Mouse (Mus musculus) right cerebral cortex, postnatal 14 days (tissue): Measurements from ENCODE around the gene Pus3.
"Not testable (repeated sequence)": the region's sequence is repeated elsewhere in the genome, so short reads cannot be mapped to it uniquely, and the experiment has no call there.

Experiments
- DNase-seq: peaks from one replicate; pipeline ENCODE4 v3.0.0; 2022

Pus3 gene

DNA sequence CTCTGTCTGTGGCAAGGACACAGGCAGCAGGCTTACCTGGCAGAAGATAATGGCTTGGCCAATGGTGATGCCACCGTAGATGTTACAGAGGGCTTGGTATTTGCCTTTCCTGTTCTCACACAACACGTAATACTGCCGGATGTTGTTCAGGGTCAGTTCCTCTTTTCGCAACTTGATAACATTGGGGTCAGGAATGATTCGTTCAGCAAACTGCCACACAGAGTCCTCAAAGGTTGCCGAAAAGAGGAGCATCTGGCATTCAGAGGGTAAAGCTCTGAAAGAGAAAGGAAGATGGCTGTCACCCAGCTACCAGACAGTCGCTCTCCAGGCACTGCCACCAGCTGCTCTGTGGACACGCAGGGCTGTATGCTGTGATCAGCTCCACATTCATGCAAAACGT lies 11.7 kb upstream of the Pus3 start:
- DNase-seq = no peak

DNA sequence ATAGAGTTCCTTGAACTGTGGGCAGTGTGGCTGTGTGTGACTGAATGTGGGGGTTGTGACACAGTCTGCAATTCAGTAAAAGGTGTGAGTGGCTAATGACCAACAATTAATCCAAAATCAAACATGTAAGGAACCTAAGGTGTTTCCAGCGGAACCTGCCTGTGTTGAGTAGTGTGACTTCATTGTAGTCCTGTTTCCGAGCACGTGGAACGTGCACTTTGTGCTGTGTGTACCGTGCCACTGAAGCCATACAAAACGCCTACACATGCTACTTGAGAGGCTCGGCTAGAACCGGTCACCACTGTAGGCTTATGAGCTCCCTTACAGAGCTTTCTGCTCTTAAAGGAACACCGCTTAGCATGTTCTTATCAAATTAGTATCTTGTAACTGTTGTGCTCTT lies 9.9 kb upstream of the Pus3 start:
- DNase-seq = no peak

DNA sequence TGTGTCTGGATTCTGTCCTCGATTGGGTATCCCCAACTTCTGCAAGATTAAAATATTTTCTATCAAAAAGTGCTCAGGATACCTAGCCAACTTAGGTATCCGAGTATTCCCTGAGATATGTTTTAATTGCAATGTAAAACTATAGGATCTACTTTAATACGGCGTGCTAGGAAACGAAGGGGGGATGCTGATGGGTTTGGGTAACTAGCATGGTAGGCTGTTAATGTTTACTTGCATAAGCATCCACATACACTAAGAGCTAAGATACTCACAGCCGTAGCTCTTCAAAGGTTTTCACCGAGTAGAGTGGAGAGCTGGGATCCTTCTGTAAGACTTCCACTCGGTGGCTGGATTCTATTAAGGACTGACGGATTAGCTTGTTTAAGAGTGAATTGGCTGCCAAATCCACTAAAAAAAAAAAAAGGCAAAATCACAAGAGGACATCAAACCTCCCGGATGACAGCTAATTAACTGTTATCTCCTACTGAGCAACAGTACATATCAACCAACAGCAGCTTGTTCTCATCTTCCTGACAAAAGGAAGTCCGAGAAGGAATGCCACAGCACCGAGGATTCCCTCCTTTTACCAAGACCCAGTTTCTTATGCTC lies 1.8 kb upstream of the Pus3 start:
- no peak for DNase-seq

- DNase-seq = peak; percentile 86
Measured at GRCm38 (mm10) chr9:35559009-35559890, 855 bp downstream of the Pus3 start.

DNA sequence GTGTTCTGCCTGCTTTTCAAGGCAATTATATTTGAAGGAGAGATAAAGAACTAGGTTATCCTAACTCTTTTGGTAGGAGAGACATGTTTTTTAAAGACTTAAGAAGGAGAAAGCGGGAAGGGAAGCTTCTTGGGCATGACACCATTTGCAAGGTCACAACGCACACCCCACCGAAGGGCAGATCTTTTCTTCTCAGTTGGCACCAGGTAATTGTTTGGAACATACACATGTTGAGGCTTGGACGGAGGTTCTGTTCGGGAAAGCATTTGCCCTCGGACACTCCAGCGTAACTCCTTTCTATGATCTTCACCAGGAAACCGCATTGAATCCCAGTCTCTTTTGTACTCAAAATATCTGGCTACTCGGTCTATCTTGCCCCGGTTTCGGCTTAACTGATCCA lies 2.7 kb downstream of the Pus3 start:
- no peak for DNase-seq

GRCm38 (mm10) chr9:35561583-35561982 lies 3.2 kb downstream of the Pus3 start:
- no peak for DNase-seq

- no peak for DNase-seq
Measured at GRCm38 (mm10) chr9:35564536-35565240, 6.3 kb downstream of the Pus3 start.

GRCm38 (mm10) chr9:35567995-35568394 lies 9.6 kb downstream of the Pus3 start:
- DNase-seq = no peak

GRCm38 (mm10) chr9:35569571-35570534 lies 11.5 kb downstream of the Pus3 start, which contains the start of the genes Pate2 and Hyls1:
TSS of gene Pate2 (plus strand) at chr9:35570284.
TSS of gene Hyls1 (minus strand) at chr9:35570398.
- peak; percentile 91 for DNase-seq

DNA sequence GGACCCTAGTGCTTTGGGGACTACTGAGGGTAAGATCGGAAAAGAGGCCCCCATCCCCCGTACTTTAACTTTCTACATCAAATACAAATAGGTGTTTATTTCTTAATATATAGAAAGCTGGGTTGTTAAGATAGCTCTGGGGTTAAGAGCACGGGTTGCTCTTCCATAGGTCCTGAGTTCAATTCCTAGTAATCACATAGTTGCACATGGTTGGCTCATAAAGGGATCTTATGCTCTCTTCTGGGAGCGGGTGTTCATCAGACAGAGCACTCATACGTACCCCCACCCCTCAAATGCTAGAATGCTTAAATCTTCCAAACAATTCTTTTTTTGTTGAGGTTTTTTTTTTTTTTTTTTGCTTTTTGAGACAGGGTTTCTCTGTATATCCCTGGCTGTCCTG lies 12.3 kb downstream of the Pus3 start:
- no peak for DNase-seq

DNA sequence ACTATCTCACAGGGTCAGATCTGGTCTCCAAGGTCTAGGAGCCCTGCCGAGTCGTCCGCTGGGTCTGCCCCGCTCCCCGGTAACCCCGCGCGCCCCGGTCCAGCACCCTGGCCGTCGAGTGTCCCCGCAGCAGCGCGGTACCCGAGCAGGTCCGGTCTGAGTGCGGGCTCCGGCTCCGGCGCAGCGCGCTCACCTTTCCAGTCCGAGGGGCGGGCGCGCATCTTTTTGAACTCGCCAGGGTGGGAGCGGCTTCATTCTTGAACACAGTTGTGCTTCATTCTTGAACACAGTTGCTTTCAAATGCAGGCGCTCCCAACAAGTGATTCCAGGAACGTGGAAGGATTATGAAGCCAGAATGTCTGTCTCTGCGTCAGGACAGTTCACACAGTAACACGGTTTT lies 16.0 kb downstream of the Pus3 start:
- no peak for DNase-seq

DNA sequence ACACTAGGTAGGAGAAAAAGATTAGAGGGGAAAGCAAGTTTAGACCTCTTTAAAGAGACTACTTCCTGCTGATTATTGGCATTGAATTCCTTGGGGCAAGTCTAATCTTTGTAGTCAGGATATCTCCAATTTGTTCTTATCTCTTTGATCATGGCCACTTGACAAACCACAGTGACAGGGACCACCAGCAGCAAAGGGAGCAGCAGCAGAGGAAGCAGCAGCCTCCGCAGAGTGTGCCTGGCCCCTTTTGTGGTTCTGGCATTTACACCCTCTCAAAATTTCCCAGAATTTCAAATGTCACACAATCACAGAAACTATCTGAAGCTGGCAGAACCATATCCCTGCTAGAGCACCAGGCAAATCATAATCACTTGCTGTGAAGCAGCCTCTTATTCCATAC lies 29.3 kb downstream of the Pus3 start:
- no peak for DNase-seq

- DNase-seq = peak; percentile 41
Measured at GRCm38 (mm10) chr9:35592903-35593302, 34.5 kb downstream of the Pus3 start.

- no peak for DNase-seq
Measured at GRCm38 (mm10) chr9:35607647-35608405, 49.4 kb downstream of the Pus3 start.

- no peak for DNase-seq
Measured at GRCm38 (mm10) chr9:35611841-35612240, 53.4 kb downstream of the Pus3 start, which contains the start of gene Pate4. TSS of gene Pate4 (minus strand) at chr9:35611941.

GRCm38 (mm10) chr9:35614005-35614404 lies 55.6 kb downstream of the Pus3 start:
- no peak for DNase-seq

DNA sequence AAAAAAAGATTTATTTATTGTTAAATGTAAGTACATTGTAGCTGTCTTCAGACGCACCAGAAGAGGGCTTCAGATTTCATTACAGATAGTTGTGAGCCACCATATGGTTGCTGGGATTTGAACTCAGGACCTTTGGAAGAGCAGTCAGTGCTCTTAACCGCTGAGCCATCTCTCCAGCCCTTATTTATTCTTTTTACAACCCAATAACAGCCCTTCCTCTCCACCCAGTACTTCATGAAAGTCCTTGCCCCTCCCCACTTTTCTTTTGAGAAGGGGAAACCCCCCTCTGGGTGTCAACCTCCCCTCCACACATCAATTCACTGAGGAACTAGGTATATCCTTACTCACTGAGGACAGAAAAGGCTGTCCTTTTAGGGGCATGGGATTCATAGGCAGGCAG lies 58.4 kb downstream of the Pus3 start:
- not testable (repeated sequence) for DNase-seq
